Mouse (Mus musculus) left cerebral cortex, postnatal 10 days (tissue): ENCODE measurements around the gene 1700008O03Rik. TPM values are rescaled to one million over a fixed set of nuclear protein-coding genes. Genes with fewer than 3 reads are reported as not detected.

ENCODE experiments used
- DNase-seq, 2 experiments: peaks; one replicate each; pipeline ENCODE4 v3.0.0; 2021 to 2022; ENCODE audit warnings: low spot score in 2 of 2, mixed read lengths in 1 of 2; ENCODE audit errors: extremely low spot score in 1 of 2
- intact Hi-C: fragments of 180-260 bp; cut with DNase I; formaldehyde crosslinking; loops from one replicate; pipeline ENCODE4 v1.15.1; 2025
- total RNA-seq, 2 experiments: library from RNA; stranded (reverse); gene quantifications; 2 replicates each; pipeline ENCODE4 v1.2.3; 2021

Gene 1700008O03Rik
- total RNA-seq, 2 experiments from 2014 or later, result 2.1 to 2.9 TPM

- intact Hi-C loops, result no loop called here
- peak in 1 of 2 experiments; percentile 22 for DNase-seq
Observed at GRCm38 (mm10) chr7:44326614-44327013, 59.0 kb downstream of the 1700008O03Rik start.

- DNase-seq, result no peak
- intact Hi-C loops, result no loop called here
Observed at GRCm38 (mm10) chr7:44322290-44322689, 63.3 kb downstream of the 1700008O03Rik start.

GRCm38 (mm10) chr7:44320886-44321285 lies 64.7 kb downstream of the 1700008O03Rik start:
- intact Hi-C loops, result no loop called here
- peak; percentile 65 to 75 for DNase-seq

GRCm38 (mm10) chr7:44317913-44318312 lies 67.7 kb downstream of the 1700008O03Rik start:
- intact Hi-C loops, result no loop called here
- DNase-seq, result no peak

- intact Hi-C loops, result no loop called here
- DNase-seq, result no peak
Observed at GRCm38 (mm10) chr7:44312484-44312883, 73.1 kb downstream of the 1700008O03Rik start.

- intact Hi-C loops, result no loop called here
Observed at GRCm38 (mm10) chr7:44311713-44312304, 73.8 kb downstream of the 1700008O03Rik start.

GRCm38 (mm10) chr7:44310878-44311712 lies 74.5 kb downstream of the 1700008O03Rik start:
- DNase-seq, result peak in 1 of 2 experiments; percentile 83
- intact Hi-C loops, result no loop called here

More at GRCm38 (mm10) chr7:44311713-44312304, 73.8 kb downstream of the 1700008O03Rik start:
- DNase-seq, result no peak

GRCm38 (mm10) chr7:44310285-44310877 lies 75.2 kb downstream of the 1700008O03Rik start:
- intact Hi-C loops, result no loop called here
- peak in 1 of 2 experiments; percentile 61 for DNase-seq

Other genes starting within 250 kb of the 1700008O03Rik start
- not detected for gene Klk1b16, start 249.1 kb downstream of the 1700008O03Rik start, total RNA-seq
- gene Klk1b24, start 197.6 kb downstream of the 1700008O03Rik start, total RNA-seq, result not detected
- not detected for gene Klk1b3, start 187.6 kb downstream of the 1700008O03Rik start, total RNA-seq
- gene Klk1b4, start 178.4 kb downstream of the 1700008O03Rik start, total RNA-seq, result not detected
- gene Klk1b5, start 169.9 kb downstream of the 1700008O03Rik start, total RNA-seq, result not detected
- not detected for gene Klk1, start 160.5 kb downstream of the 1700008O03Rik start, total RNA-seq
- not detected for gene Gm36864, start 149.6 kb downstream of the 1700008O03Rik start, total RNA-seq
- under 1 TPM; 0.91 to 0.94 TPM for gene 1700028J19Rik, start 139.1 kb downstream of the 1700008O03Rik start, total RNA-seq
- 100 to 1,000 TPM; 116 to 119 TPM for gene 2410002F23Rik, start 139.1 kb downstream of the 1700008O03Rik start, total RNA-seq
- not detected for gene Acp4, start 128.4 kb downstream of the 1700008O03Rik start, total RNA-seq
- gene Gm15517, start 124.4 kb downstream of the 1700008O03Rik start, total RNA-seq, result not detected
- 1 to 10 TPM; 2.5 to 2.8 TPM for gene Clec11a, start 78.9 kb downstream of the 1700008O03Rik start, total RNA-seq
- 100 to 1,000 TPM; 423 to 432 TPM for gene Shank1, start 75.6 kb downstream of the 1700008O03Rik start, total RNA-seq
- gene Syt3, start 1.7 kb downstream of the 1700008O03Rik start, total RNA-seq, result 10 to 100 TPM; 77.1 to 78.3 TPM
- gene Lrrc4b, start 43.2 kb upstream of the 1700008O03Rik start, total RNA-seq, result 100 to 1,000 TPM; 311 to 323 TPM
- 10 to 100 TPM; 14.7 to 18.0 TPM for gene Aspdh, start 79.6 kb upstream of the 1700008O03Rik start, total RNA-seq
- gene Josd2, start 82.2 kb upstream of the 1700008O03Rik start, total RNA-seq, result 10 to 100 TPM; 36.3 to 37.4 TPM
- gene Emc10, start 110.7 kb upstream of the 1700008O03Rik start, total RNA-seq, result 100 to 1,000 TPM; 143 to 144 TPM
- 10 to 100 TPM; 24.4 to 26.8 TPM for gene Fam71e1, start 110.8 kb upstream of the 1700008O03Rik start, total RNA-seq
- under 1 TPM; 0.09 to 0.53 TPM for gene Mybpc2, start 138.8 kb upstream of the 1700008O03Rik start, total RNA-seq
- gene Spib, start 146.3 kb upstream of the 1700008O03Rik start, total RNA-seq, result under 1 TPM in 1 of 2 experiments, not detected in 1; 0.13 TPM
- gene Pold1, start 163.0 kb upstream of the 1700008O03Rik start, total RNA-seq, result 1 to 10 TPM; 6.9 to 7.2 TPM
- 10 to 100 TPM; 49.6 to 53.6 TPM for gene Nr1h2, start 168.1 kb upstream of the 1700008O03Rik start, total RNA-seq
- gene Napsa, start 186.6 kb upstream of the 1700008O03Rik start, total RNA-seq, result under 1 TPM in 1 of 2 experiments, not detected in 1; 0.32 TPM
- 10 to 100 TPM; 48.5 to 55.4 TPM for gene Kcnc3, start 204.8 kb upstream of the 1700008O03Rik start, total RNA-seq